Mouse (Mus musculus): ENCODE measurements around the gene Ceacam20.
"Not testable (repeated sequence)": the region's sequence is repeated elsewhere in the genome, so short reads cannot be mapped to it uniquely, and the experiment has no call there.

Ceacam20 gene

GRCm38 (mm10) chr7:19948956-19949355 lies 16.3 kb upstream of the Ceacam20 start:
- no peak for DNase-seq (ENCODE audit: low read depth, low spot score)

DNA sequence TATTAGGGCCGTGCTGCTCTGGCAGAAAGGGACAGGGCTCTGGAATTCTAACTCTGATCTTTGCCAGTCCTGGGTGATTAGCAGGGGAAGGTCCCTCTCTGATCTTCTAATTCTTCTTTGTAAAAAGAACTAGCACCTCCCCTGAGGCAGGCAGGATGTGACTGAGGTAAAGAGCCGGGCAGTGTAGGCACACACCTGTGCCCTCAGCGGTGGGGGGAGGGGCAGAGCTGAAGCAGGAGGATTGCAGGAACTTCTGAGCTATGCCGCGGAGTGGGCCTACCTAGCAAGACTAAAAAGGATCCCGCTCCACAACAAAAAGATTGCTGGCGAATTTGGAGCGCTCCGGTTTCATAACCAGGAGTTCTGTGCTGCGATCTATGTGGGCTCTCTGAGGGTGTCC lies 15.2 kb upstream of the Ceacam20 start:
- DNase-seq (ENCODE audit: low read depth, low spot score), result no peak

GRCm38 (mm10) chr7:19950589-19950988 lies 14.6 kb upstream of the Ceacam20 start, which contains the start of gene Igsf23:
Igsf23 (minus strand) TSS chr7:19950756.
- no peak for DNase-seq (ENCODE audit: low read depth, low spot score)

GRCm38 (mm10) chr7:19952320-19952986 lies 12.8 kb upstream of the Ceacam20 start:
- no peak for DNase-seq (ENCODE audit: low read depth, low spot score)

GRCm38 (mm10) chr7:19953054-19953453 lies 12.2 kb upstream of the Ceacam20 start:
- no peak for DNase-seq (ENCODE audit: low read depth, low spot score)

DNA sequence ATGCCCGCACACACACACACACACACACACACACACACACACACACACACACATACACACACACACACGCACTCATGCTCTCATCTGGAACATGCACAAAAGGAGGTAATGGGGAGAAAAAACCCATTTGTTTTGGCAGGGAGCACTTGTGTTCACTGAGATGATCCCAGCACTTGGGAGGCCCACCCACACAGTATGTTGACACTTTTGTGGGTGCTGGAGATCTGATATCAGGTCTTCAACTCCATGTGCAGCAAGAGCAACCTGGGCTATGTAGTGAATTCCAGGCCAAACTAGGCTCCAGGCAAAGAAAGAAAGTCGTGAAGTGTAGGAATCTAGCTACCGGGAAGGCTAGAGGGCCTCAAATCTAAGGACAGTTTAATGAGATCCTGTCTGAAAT lies 9.4 kb upstream of the Ceacam20 start:
- no peak for DNase-seq (ENCODE audit: low read depth, low spot score)

GRCm38 (mm10) chr7:19956341-19956781 lies 8.9 kb upstream of the Ceacam20 start:
- DNase-seq (ENCODE audit: low read depth, low spot score), result peak; percentile 70

DNA sequence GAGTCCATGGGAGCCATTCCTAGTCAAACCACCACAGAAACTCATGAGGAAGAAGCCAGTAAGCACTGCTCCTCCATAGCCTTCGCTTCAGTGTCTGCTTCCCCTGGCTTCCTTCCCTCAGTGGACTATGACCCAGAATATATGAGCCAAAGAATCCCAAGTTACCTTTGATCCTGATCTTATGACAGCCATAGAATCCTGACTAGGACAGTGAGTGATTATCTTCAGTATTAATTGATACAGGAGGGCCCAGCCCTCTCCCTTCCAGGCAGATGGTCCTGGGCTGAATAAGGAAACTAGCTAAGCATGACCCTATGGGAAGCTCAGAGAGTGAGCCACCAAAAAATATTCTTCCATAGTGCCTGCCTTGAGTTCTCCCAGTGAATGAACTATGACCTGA lies 2.8 kb upstream of the Ceacam20 start:
- no peak for DNase-seq (ENCODE audit: low read depth, low spot score)

DNA sequence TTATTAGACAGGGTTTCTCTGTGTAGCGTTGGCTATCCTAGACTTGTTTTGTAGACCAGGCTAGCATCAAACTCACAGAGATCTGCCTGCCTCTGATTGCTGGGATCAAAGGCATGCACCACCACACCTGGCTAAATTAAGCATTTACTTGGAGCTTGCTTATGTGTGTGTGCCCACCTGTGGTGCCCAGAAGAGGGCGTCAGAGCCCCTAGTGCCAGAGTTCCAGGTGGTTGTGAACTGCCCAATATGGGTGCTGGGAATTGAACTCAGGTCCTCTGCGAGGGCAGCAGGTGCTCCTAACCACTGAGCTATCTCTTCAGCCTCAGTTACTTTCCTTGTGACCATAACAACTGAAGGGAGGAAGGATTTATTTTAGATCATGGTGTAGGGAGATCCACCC lies 3.9 kb downstream of the Ceacam20 start:
- no peak for DNase-seq (ENCODE audit: low read depth, low spot score)

- DNase-seq (ENCODE audit: low read depth, low spot score), result no peak
These were observed 4.4 kb downstream of the Ceacam20 start for GRCm38 (mm10) chr7:19969541-19970090.

DNA sequence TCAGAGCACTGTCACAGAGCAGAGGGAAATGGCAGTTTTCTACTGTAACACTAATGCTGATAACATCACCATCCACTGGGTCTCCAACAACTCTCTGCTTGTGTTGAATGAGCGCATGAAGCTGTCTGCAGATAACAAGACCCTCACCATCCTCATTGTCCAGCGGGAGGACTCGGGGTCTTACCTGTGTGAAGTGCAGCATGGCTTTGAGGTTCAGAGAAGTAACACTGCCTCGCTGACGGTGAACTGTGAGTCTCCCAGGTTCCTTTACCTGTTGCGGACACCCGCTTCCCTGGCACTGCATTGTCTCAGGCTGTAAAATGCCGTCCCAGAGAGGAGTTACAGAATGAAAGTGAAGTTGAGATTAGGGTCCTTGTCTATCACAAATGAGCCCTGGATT lies 5.0 kb downstream of the Ceacam20 start:
- no peak for DNase-seq (ENCODE audit: low read depth, low spot score)

GRCm38 (mm10) chr7:19971516-19971915 lies 6.3 kb downstream of the Ceacam20 start:
- no peak for DNase-seq (ENCODE audit: low read depth, low spot score)

- not testable (repeated sequence) for DNase-seq (ENCODE audit: low read depth, low spot score)
These were observed 26.0 kb downstream of the Ceacam20 start, which contains the start of gene Nlrp9b for GRCm38 (mm10) chr7:19991165-19991564. Nlrp9b (plus strand) TSS chr7:19991465.

DNA sequence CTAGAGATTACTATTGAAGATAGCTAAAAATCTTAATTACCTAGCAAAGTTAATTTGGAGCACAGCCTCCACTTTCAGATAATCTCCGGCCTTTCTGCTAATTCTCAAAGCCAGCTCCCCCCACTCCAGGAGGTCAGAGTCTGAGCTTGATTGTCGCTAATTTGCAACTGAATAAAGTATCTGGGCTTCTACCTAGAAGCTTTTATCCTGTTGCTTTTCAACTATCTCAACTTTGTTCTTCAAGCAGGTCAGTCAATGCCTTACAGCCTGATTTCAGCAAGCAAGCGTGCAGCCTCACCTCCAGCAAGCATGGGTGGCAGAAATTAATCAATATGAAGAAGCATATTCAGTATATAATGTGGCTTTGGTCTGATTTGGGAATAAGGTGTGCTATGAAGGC lies 31.5 kb downstream of the Ceacam20 start:
- DNase-seq (ENCODE audit: low read depth, low spot score), result not testable (repeated sequence)

- DNase-seq (ENCODE audit: low read depth, low spot score), result no peak
These were observed 44.8 kb downstream of the Ceacam20 start for GRCm38 (mm10) chr7:20009987-20010386.
